Mouse (Mus musculus) small intestine, adult 2 months (tissue): ENCODE results near the gene Chst13. TPM values are rescaled to one million over a fixed set of nuclear protein-coding genes. Genes with fewer than 3 reads are reported as not detected.

Experiments used
- H3K27ac ChIP-seq: fragments of 200-500 bp; 2 replicates; pipeline ENCODE4 v1.5.1; 2012; ENCODE audit warnings: low read depth, low read length, control low read depth, inconsistent platforms; ENCODE audit not compliant: insufficient read depth
- H3K27me3 ChIP-seq: fragments of 200-500 bp; 2 replicates; pipeline ENCODE4 v1.6.1; 2012; ENCODE audit warnings: mild to moderate bottlenecking, moderate library complexity, low read length, inconsistent platforms; ENCODE audit not compliant: control insufficient read depth, insufficient read depth
- H3K36me3 ChIP-seq: fragments of 200-500 bp; 2 replicates; pipeline ENCODE4 v1.6.1; 2012; ENCODE audit warnings: mild to moderate bottlenecking, low read length, control low read depth, inconsistent platforms; ENCODE audit not compliant: control insufficient read depth, insufficient read depth
- H3K4me1 ChIP-seq: fragments of 200-500 bp; 2 replicates; pipeline ENCODE4 v1.6.1; 2012; ENCODE audit warnings: low read length, inconsistent platforms, mixed read lengths; ENCODE audit not compliant: control insufficient read depth, insufficient read depth, insufficient read length
- H3K4me3 ChIP-seq: fragments of 200-500 bp; 2 replicates; pipeline ENCODE4 v1.5.1; 2012; ENCODE audit warnings: low read depth, mild to moderate bottlenecking, control low read depth, inconsistent platforms, low read length, moderate library complexity
- CTCF ChIP-seq: fragments of 200-500 bp; IDR thresholded peaks from 2 replicates; pipeline ENCODE4 v1.5.1; 2012; ENCODE audit warnings: low read depth, mild to moderate bottlenecking, control low read depth, inconsistent platforms, low read length, moderate library complexity, mixed read lengths; ENCODE audit not compliant: insufficient replicate concordance, insufficient read length; ENCODE audit errors: extremely low read depth
- POLR2A ChIP-seq: fragments of 200-500 bp; IDR thresholded peaks from 2 replicates; pipeline ENCODE4 v1.6.1; 2012; ENCODE audit warnings: low read depth, mild to moderate bottlenecking, control low read depth, inconsistent platforms, low read length, moderate library complexity
- WGBS: fragments of 180-500 bp; shearing (Covaris S2); methylation state at CpG from one replicate; pipeline ENCODE4 v1.1.7; 2018; 5-methylcytosine and 5-hydroxymethylcytosine counted together
- polyA plus RNA-seq: library from polyadenylated mRNA; depleted of rRNA; stranded (reverse); fragments of >200 nt; gene quantifications from 2 replicates; pipeline ENCODE4 v1.2.3, GENCODE M21; 2012; rRNA removed

Gene Chst13
- polyA plus RNA-seq, 1 experiment, result 0.09 TPM

- TF ChIP-seq CTCF, result no peak
- TF ChIP-seq POLR2A, result no peak
- Histone ChIP-seq H3K27me3 (no peaks in the 10 kb centered on the region), H3K27ac (no peak overlapping the region)
Measured at GRCm38 (mm10) chr6:90306315-90306975, 18.5 kb downstream of the Chst13 start.

GRCm38 (mm10) chr6:90300919-90301318, 24.1 kb downstream of the Chst13 start, which contains the start of gene BC048671:
TSS of gene BC048671 (plus strand) at chr6:90301219.
- Histone ChIP-seq H3K4me1 (no peaks in the 10 kb centered on the region), H3K4me3 (no peak within 1 kb of the TSS), H3K27ac (no peak within 1 kb of the TSS), H3K36me3 (no peaks in the 10 kb centered on the region), H3K27me3 (no peaks in the 10 kb centered on the region)
- WGBS, result 85% methylated on average over 1 of the region's 1 CpGs
- TF ChIP-seq CTCF, result no peak
- no peak for TF ChIP-seq POLR2A

More at GRCm38 (mm10) chr6:90306315-90306975, 18.5 kb downstream of the Chst13 start:
- 75% methylated on average over 6 of the region's 6 CpGs for WGBS
- Histone ChIP-seq H3K4me3 (no peak overlapping the region), H3K4me1 (no peaks in the 10 kb centered on the region), H3K36me3 (no peaks in the 10 kb centered on the region)

- Histone ChIP-seq H3K36me3 (no peaks in the 10 kb centered on the region), H3K27ac (no peak overlapping the region), H3K27me3 (no peaks in the 10 kb centered on the region; the same call in 1 of the 2 replicates), H3K4me1 (no peaks in the 10 kb centered on the region), H3K4me3 (no peak overlapping the region)
- WGBS, result 55% methylated on average over 12 of the region's 12 CpGs
- TF ChIP-seq POLR2A, result no peak
- no peak for TF ChIP-seq CTCF
Measured at GRCm38 (mm10) chr6:90288265-90288664, 36.7 kb downstream of the Chst13 start.

Other genes starting within 250 kb of the Chst13 start
- gene Vmn1r49, start 246.7 kb downstream of the Chst13 start, polyA plus RNA-seq, result not detected in 2 replicates
- not detected in 2 replicates for gene Vmn1r50, start 223.8 kb downstream of the Chst13 start, polyA plus RNA-seq
- not detected in 2 replicates for gene Vmn1r51, start 202.6 kb downstream of the Chst13 start, polyA plus RNA-seq
- gene Vmn1r52, start 150.4 kb downstream of the Chst13 start, polyA plus RNA-seq, result not detected in 2 replicates
- gene V1ra8, start 122.4 kb downstream of the Chst13 start, polyA plus RNA-seq, result not detected in 2 replicates
- gene Vmn1r53, start 100.7 kb downstream of the Chst13 start, polyA plus RNA-seq, result not detected in 2 replicates
- gene Vmn1r54, start 78.9 kb downstream of the Chst13 start, polyA plus RNA-seq, result not detected in 2 replicates
- gene BC048671, start 24.0 kb downstream of the Chst13 start, polyA plus RNA-seq, result not detected in 2 replicates
- not detected in 2 replicates for gene Uroc1, start 8.1 kb upstream of the Chst13 start, polyA plus RNA-seq
- 14.5 and 26.8 TPM in 2 replicates for gene Zxdc, start 44.3 kb upstream of the Chst13 start, polyA plus RNA-seq
- not detected in 2 replicates for gene Cfap100, start 103.6 kb upstream of the Chst13 start, polyA plus RNA-seq
- gene Klf15, start 137.4 kb upstream of the Chst13 start, polyA plus RNA-seq, result 15.0 and 15.1 TPM in 2 replicates
- gene Aldh1l1, start 161.2 kb upstream of the Chst13 start, polyA plus RNA-seq, result 20.5 and 53.6 TPM in 2 replicates